Mouse (Mus musculus) liver, embryonic 11.5 days (tissue): ENCODE data around the gene Mgarp. TPM values are rescaled to one million over a fixed set of nuclear protein-coding genes. Genes with fewer than 3 reads are reported as not detected.

Experiments
- ATAC-seq: fragments of 200-750 bp; cut with Nextera tagmentation; replicated peaks from 2 replicates; pipeline ENCODE4 v1.8.0; 2017; ENCODE audit warnings: moderate number of reproducible peaks, mild to moderate bottlenecking, moderate TSS enrichment, moderate library complexity; ENCODE audit not compliant: low FRiP score
- DNase-seq: peaks from one replicate; pipeline ENCODE4 v3.0.0-alpha.2; 2017; ENCODE audit warnings: low spot score
- H3K27ac ChIP-seq: fragments of 300-500 bp; sonication (generic); 2 replicates; pipeline ENCODE4 v1.5.1; 2014; ENCODE audit warnings: mild to moderate bottlenecking, low read depth, low read length, control low read depth
- H3K27me3 ChIP-seq: fragments of 300-500 bp; sonication (generic); replicated peaks from 2 replicates; pipeline ENCODE4 v1.6.1; 2014; ENCODE audit warnings: low read length, mixed read lengths; ENCODE audit not compliant: control insufficient read depth, insufficient read depth
- H3K36me3 ChIP-seq: fragments of 300-500 bp; sonication (generic); 2 replicates; pipeline ENCODE4 v1.6.1; 2014; ENCODE audit warnings: mild to moderate bottlenecking, low read length, moderate library complexity, mixed read lengths; ENCODE audit not compliant: control insufficient read depth, insufficient read depth
- H3K4me1 ChIP-seq: fragments of 300-500 bp; sonication (generic); replicated peaks from 2 replicates; pipeline ENCODE4 v1.6.1; 2014; ENCODE audit warnings: low read length, mixed read lengths; ENCODE audit not compliant: control insufficient read depth, insufficient read depth
- H3K4me2 ChIP-seq: fragments of 300-500 bp; sonication (generic); 2 replicates; pipeline ENCODE4 v1.6.1; 2014; ENCODE audit warnings: mild to moderate bottlenecking, control low read depth, moderate library complexity
- H3K4me3 ChIP-seq: fragments of 300-500 bp; sonication (generic); 2 replicates; pipeline ENCODE4 v1.5.1; 2014; ENCODE audit warnings: low read depth, low read length, control low read depth
- H3K9ac ChIP-seq: fragments of 300-500 bp; sonication (generic); 2 replicates; pipeline ENCODE4 v1.6.1; 2014; ENCODE audit warnings: low read depth, low read length, control low read depth
- H3K9me3 ChIP-seq: fragments of 300-500 bp; sonication (generic); 2 replicates; pipeline ENCODE4 v1.6.1; 2016; ENCODE audit warnings: low read length, inconsistent platforms, mixed read lengths; ENCODE audit not compliant: control insufficient read depth
- WGBS: fragments of 180-500 bp; shearing (Covaris S2); extraction: QIAGEN DNeasy Blood & Tissue Kit; methylation state at CpG from one replicate; pipeline ENCODE4 v1.1.7; 2014; 5-methylcytosine and 5-hydroxymethylcytosine counted together
- polyA plus RNA-seq: library from polyadenylated mRNA; unstranded; fragments of >200 nt; fragmentation: Nextera tagmentation; extraction: Ambion mirVana; gene quantifications from 2 replicates; pipeline ENCODE4 v1.2.1, GENCODE M21; 2014

Mgarp gene
- polyA plus RNA-seq, 1 experiment from 2014 or later: 5.2 TPM

- Histone ChIP-seq H3K36me3 (no peaks in the 10 kb centered on the region), H3K9ac (no peak overlapping the region), H3K9me3 (no peaks in the 10 kb centered on the region), H3K4me3 (no peak overlapping the region), H3K27me3 (peaks cover 3% of the 10 kb centered on the region; the same call in 1 of the 2 replicates), H3K4me1 (peaks cover 21% of the 10 kb centered on the region), H3K4me2 (peak overlapping the region; percentile 8; the same call in 1 of the 2 replicates), H3K27ac (peak overlapping the region; percentile 34; the same call in 1 of the 2 replicates)
- ATAC-seq: peak; percentile 77
- DNase-seq: no peak
- 54% methylated on average over 4 of the region's 4 CpGs for WGBS
These were observed 29.6 kb downstream of the Mgarp start for GRCm38 (mm10) chr3:51366926-51367325.

GRCm38 (mm10) chr3:51365517-51365882, 31.0 kb downstream of the Mgarp start:
- H3K27me3 ChIP-seq: peaks cover 3% of the 10 kb centered on the region; the same call in 1 of the 2 replicates
- H3K4me1 ChIP-seq: peaks cover 21% of the 10 kb centered on the region
- H3K9ac ChIP-seq: no peak overlapping the region
- H3K36me3 ChIP-seq: no peaks in the 10 kb centered on the region
- peak overlapping the region; percentile 41; the same call in 1 of the 2 replicates for H3K4me3 ChIP-seq
- 6% methylated on average over 3 of the region's 3 CpGs for whole genome bisulfite sequencing
- peak overlapping the region; percentile 65 for H3K4me2 ChIP-seq
- no peak overlapping the region for H3K27ac ChIP-seq
- H3K9me3 ChIP-seq: no peaks in the 10 kb centered on the region
- ATAC-seq (no peak; the same call in 1 of the 2 replicates), DNase-seq (no peak)

- H3K4me2 ChIP-seq: peak overlapping the region; percentile 65
- peak overlapping the region; percentile 6; the same call in 1 of the 2 replicates for H3K27ac ChIP-seq
- H3K4me1 ChIP-seq: peaks cover 21% of the 10 kb centered on the region
- ATAC-seq (peak; percentile 88), DNase-seq (peak; percentile 84)
- H3K4me3 ChIP-seq: peak overlapping the region; percentile 41
- H3K9ac ChIP-seq: peak overlapping the region; percentile 15; the same call in 1 of the 2 replicates
- peaks cover 3% of the 10 kb centered on the region; the same call in 1 of the 2 replicates for H3K27me3 ChIP-seq
- no peaks in the 10 kb centered on the region for H3K36me3 ChIP-seq
- WGBS: 7% methylated on average over 31 of the region's 31 CpGs
- H3K9me3 ChIP-seq: no peaks in the 10 kb centered on the region
These were observed 31.6 kb downstream of the Mgarp start for GRCm38 (mm10) chr3:51364703-51365516.

- no peak overlapping the region for H3K9ac ChIP-seq
- no peak overlapping the region for H3K4me3 ChIP-seq
- H3K27ac ChIP-seq: no peak overlapping the region
- DNase-seq (no peak), ATAC-seq (no peak)
- H3K4me2 ChIP-seq: peak overlapping the region; percentile 21; the same call in 1 of the 2 replicates
- 33% methylated on average over 9 of the region's 9 CpGs for WGBS
- peaks cover 3% of the 10 kb centered on the region; the same call in 1 of the 2 replicates for H3K27me3 ChIP-seq
- H3K9me3 ChIP-seq: no peaks in the 10 kb centered on the region
- no peaks in the 10 kb centered on the region for H3K36me3 ChIP-seq
- peaks cover 21% of the 10 kb centered on the region for H3K4me1 ChIP-seq
These were observed 35.5 kb downstream of the Mgarp start for GRCm38 (mm10) chr3:51361066-51361465.

GRCm38 (mm10) chr3:51359558-51360307, 36.8 kb downstream of the Mgarp start:
- Histone ChIP-seq H3K9me3 (no peaks in the 10 kb centered on the region), H3K27ac (no peak overlapping the region), H3K36me3 (no peaks in the 10 kb centered on the region), H3K4me1 (peaks cover 12% of the 10 kb centered on the region), H3K4me2 (peak overlapping the region; percentile 72), H3K4me3 (peak overlapping the region; percentile 62), H3K27me3 (peaks cover 3% of the 10 kb centered on the region; the same call in 1 of the 2 replicates), H3K9ac (peak overlapping the region; percentile 38; the same call in 1 of the 2 replicates)
- WGBS: 19% methylated on average over 14 of the region's 14 CpGs
- peak; percentile 50 for DNase-seq
- peak; percentile 1; the same call in 1 of the 2 replicates for ATAC-seq

GRCm38 (mm10) chr3:51358660-51359557, 37.6 kb downstream of the Mgarp start:
- Histone ChIP-seq H3K4me3 (peak overlapping the region; percentile 62), H3K27ac (peak overlapping the region; percentile 80), H3K4me1 (peaks cover 9% of the 10 kb centered on the region), H3K4me2 (peak overlapping the region; percentile 72), H3K9me3 (no peaks in the 10 kb centered on the region), H3K27me3 (peaks cover 1% of the 10 kb centered on the region; the same call in 1 of the 2 replicates), H3K9ac (peak overlapping the region; percentile 65), H3K36me3 (no peaks in the 10 kb centered on the region)
- ATAC-seq: peak; percentile 83
- WGBS: under 1% methylated on average over 50 of the region's 50 CpGs
- DNase-seq: peak; percentile 97

- Histone ChIP-seq H3K4me1 (peaks cover 9% of the 10 kb centered on the region), H3K27me3 (no peaks in the 10 kb centered on the region), H3K9me3 (no peaks in the 10 kb centered on the region), H3K4me3 (peak overlapping the region; percentile 62), H3K9ac (peak overlapping the region; percentile 18; the same call in 1 of the 2 replicates), H3K27ac (no peak overlapping the region), H3K4me2 (peak overlapping the region; percentile 72), H3K36me3 (no peaks in the 10 kb centered on the region)
- DNase-seq: peak; percentile 93
- under 1% methylated on average over 15 of the region's 15 CpGs for WGBS
- ATAC-seq: peak; percentile 73
These were observed 38.4 kb downstream of the Mgarp start for GRCm38 (mm10) chr3:51358181-51358580.
